Mouse (Mus musculus) thymus, postnatal 14 days (tissue): ENCODE results near the gene Ehbp1l1.
A peak's percentile ranks its signal among the peaks of the same experiment; 100 is the strongest.

Experiments used
- DNase-seq: peaks from one replicate; pipeline ENCODE4 v3.0.0; 2021

The Ehbp1l1 gene

DNA sequence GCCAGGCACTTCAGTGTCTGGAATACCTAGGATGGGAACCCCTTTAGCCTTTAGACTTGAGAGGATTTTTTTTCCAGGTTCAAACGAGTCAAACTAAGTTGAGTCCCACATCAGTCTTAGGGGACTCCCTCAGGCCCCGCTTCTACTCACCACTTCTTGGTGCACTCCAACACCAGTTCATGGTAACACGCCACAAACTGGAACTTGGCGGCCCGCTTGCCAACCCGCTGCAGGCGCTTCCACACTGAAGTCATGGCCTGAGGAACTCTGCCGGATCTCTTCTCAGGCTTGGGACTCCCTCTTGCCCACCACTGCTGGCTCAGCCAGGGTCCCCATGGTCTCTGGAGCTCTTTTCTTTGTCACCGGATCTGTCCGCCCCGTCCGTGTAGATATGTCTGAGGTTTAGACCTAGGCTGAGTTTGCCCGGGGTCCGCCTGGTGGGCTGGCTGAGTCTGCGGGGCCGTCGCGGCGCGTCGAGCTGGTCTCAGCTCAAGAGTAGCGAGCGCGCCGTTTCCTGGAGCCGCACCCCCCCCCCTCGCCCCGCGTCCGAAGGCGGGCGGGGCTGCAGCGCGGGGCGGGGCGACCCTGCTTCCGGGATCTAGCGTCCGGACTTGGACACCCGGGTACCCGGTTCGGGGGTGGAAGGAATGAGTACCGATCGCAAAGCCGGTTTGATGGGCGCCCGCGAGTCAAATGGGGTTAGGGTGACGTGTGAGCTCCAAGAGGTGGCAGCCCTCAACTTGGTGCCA is at the start of gene Ehbp1l1:
Ehbp1l1 (minus strand) TSS at position 551 of the 749 bp plus-strand sequence.
- peak; percentile 83 for DNase-seq

DNA sequence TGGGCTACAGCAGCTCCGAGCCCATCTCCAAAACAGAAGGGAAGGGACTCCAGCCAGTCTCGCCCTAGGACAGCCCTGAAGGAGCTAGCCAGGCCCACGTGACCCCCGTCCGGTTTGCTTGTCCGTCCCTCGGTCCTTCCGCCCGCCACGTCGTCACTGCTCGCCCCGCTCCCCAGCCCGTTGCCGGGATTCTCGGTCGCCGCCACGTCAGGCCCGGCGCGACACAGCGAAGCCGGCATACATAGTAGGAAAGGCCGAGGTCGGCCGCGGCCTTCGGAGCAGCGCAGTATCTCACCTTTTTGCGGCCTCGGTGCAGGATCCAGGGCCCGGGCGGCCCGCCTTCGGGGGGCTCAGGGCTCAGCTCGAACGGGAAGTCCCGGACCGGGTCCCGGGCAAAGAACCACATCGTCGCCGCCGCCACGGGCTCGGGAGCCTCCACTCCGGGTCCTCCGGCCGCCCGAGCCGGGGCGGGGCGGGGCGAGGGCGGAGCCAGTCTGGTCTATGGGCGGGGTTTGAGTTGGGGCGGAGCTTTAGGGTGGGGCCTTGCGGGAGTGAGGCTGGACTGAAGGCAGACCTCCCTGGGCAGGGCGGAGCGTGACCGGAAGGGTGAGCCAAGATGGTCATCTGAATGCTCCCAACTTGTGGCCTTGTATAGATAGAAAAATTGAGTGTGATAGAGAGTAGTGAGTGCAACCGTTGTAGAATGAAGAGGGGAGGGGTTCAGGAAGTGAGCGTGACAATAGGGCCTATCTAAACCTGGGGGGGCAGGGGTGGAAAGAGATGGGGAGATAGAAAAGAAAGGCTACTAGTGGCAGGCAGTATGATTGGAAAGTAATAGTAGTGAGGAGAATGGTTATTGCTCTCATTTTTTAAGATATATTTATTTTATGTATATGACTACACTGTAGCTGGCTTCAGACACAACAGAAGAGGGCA is 45.1 kb upstream of the Ehbp1l1 start, which contains the start of gene Scyl1:
Scyl1 (minus strand) TSS at position 495 of the 936 bp plus-strand sequence.
- DNase-seq, result peak; percentile 94

DNA sequence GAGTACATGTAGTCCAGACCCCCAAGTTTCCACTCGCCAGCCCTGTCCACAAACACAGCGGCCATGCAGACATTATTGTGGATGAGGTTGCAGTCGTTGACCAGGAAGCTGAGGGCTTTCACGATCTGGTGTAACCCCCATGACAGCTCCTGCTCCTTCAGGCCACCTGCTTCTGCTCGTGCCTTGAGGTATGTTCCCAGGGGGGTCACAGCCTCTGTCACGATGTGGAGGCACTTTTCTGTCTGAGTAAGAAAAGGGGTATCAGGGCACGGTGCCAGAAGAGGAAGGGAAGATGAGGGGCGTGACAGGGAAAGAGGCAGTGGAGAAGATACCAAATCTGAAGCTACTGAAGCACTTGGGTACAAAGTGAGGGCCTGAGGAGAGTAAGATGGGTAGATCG is 44.2 kb upstream of the Ehbp1l1 start:
- no peak for DNase-seq

DNA sequence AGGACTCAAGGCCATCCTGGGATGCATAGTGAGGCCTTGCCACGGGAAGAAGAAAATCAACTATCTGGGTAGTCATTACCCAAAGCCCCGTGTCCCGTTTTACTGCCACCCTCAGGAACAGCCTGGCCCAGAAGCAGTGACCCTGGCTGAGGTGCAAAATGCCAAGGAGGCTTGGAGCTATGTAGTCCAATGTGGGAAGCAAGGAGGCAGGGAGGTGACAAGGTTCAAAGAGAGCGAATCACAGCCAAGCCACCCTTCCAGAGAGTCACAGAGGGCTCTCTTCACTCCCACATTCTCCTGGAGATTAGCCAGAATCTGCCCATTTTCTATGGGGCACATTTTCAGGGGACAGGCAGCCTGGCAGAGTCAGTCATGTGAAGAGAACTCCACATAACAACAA is 41.2 kb upstream of the Ehbp1l1 start:
- DNase-seq, result no peak

DNA sequence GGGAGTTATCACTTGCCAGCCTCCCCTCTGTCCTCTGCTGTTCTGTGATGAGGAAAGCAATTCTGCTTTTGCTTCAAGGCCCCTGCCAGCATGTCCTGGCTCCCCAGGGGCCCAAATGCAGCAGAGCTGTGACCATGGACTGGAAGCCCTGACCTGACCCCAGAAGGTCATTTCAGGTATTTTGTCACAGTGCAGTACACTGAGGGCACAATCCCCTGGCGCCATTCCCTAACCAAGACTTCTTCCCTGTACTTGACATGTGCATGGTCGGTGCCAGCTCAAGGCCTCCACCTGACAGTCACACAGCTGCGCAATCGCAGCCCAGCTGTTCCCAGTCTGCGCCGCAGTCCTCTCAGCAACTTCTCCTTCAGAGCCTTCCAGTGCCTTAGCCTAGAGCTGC is 37.0 kb upstream of the Ehbp1l1 start:
- DNase-seq, result no peak

DNA sequence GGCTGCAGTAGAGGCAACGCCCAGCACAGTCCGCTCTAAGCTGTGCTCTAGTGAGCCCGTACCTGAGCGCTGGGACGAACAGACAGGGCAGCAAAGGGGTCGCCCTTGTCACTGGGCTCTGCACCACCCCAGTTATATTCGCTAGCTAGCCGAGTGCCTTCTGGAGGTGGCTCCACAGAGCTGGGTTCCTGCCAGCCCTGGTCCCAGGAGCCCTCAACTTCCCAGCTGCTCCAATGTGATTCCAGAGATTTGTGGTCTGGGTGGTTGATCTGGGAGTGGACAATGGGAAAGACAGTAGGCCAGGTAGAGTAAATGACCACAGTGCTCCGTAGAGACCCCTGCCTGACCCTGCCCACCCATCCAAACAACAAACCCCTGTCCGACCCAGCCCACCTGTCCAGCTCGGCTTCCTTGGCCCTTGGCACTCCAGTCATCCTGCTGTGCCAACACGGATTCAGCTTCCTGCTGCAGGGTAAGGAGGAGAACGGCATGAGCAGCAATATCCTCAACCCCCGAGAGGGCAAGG is 32.8 kb upstream of the Ehbp1l1 start:
- DNase-seq, result no peak

DNA sequence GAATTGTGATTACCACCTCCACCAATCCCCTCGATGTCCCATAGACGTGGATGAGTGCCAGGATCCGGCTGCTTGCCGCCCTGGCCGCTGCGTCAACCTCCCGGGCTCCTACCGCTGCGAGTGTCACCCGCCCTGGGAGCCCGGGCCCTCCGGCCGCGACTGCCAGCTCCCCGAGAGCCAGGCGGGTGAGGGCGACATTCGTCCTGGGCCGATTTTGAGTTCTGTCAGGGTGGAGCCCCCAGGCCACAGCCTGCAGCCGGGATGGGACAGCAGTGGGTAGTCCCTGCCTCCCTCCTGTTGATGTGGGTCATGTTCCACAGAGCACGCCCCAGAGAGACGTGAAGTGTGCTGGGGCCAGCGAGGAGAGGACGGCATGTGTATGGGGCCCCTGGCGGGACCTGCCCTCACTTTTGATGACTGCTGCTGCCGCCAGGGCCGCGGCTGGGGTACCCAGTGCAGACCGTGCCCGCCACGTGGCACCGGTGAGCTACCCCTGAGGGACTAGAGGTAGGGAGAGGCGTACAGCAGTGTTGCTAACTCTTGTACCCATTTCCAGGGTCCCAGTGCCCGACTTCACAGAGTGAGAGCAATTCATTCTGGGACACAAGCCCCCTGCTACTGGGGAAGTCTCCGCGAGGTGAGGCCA is 31.0 kb upstream of the Ehbp1l1 start:
- no peak for DNase-seq

DNA sequence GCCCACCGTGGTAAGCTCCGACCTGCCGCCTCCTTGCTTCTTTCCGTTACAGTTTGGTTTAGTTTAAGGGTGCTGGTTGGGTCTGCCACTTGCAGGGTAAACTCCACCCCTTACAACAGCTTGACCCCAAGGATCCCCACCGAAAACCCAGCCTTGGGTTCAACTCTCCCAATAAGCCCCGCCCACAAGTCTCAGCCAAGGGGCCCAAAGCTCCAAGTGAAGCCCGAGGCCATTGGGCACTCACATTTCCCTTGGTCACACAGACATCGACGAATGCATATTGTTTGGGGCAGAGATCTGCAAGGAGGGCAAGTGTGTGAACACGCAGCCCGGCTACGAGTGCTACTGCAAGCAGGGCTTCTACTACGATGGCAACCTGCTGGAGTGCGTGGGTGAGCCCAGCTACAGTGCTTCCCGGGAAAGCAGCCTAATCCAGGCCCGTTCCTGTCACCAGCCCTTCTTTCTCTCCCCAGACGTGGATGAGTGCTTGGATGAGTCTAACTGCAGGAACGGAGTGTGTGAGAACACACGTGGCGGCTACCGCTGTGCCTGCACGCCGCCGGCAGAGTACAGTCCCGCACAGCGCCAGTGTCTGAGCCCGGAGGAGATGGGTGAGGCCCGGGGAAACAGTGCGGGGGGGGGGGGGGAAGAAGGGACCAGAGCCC is 30.3 kb upstream of the Ehbp1l1 start:
- DNase-seq, result no peak

DNA sequence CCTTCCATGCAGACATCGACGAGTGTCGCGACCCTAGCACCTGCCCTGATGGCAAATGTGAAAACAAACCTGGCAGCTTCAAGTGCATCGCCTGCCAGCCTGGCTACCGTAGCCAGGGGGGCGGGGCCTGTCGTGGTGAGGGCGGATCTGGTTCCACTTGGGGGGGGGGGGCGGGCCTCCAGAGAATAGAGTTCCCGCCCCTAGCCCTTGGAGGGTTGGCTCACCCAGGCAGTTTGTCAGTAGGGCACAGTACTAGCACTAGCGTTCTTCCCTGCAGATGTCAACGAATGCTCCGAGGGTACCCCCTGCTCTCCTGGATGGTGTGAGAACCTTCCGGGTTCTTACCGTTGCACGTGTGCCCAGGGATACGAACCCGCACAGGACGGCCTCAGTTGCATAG is 25.6 kb upstream of the Ehbp1l1 start:
- peak; percentile 65 for DNase-seq

DNA sequence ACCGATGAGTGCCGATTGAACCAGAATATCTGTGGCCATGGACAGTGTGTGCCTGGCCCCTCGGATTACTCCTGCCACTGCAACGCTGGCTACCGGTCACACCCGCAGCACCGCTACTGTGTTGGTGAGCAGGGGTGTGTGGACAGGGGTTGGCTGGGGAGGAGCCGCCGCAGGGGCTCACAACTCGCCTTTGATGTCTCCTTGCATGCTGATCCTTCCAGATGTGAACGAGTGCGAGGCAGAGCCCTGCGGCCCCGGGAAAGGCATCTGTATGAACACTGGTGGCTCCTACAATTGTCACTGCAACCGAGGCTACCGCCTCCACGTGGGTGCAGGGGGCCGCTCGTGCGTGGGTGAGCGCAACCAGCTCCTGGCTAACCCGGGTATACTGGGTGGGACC is 24.8 kb upstream of the Ehbp1l1 start:
- DNase-seq, result no peak

DNA sequence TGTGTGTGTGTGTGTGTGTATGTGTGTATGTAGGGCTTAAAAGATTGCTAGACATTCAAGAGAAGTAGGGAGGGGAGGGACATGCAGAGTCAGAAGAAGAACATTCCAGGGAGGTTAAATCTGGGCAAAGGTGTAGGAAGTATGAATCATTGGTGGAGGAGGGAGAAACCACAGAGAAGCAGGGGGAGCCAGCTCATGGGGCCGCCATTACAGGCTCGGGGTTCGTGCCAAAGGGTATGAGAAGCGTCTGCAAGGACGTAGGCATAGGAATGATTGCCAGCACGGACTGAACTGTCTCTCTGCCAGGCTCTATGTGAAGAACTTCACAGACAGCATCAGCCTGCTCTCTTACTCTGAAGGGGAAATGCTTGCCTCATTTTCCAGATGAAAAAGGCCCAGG is 23.4 kb upstream of the Ehbp1l1 start:
- DNase-seq, result no peak

DNA sequence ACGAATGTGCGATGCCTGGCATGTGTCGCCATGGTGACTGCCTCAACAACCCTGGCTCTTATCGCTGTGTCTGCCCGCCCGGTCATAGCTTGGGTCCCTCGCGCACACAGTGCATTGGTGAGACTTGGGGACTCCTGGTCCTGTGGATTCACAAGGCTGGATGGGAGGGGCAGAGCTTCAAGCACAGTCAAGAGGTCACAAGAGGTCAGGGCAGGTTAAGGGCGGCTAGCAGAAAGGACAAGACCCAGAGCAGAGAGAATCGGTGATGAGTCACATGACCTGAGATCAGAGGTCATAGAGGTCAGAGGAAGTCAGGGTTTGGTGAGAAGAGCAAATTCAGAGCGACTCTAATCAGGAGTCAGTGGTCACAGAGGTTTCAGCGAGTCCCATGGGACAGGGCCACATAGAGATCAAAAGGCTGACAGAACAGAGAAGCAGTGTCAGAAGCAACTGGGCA is 20.8 kb upstream of the Ehbp1l1 start:
- no peak for DNase-seq

DNA sequence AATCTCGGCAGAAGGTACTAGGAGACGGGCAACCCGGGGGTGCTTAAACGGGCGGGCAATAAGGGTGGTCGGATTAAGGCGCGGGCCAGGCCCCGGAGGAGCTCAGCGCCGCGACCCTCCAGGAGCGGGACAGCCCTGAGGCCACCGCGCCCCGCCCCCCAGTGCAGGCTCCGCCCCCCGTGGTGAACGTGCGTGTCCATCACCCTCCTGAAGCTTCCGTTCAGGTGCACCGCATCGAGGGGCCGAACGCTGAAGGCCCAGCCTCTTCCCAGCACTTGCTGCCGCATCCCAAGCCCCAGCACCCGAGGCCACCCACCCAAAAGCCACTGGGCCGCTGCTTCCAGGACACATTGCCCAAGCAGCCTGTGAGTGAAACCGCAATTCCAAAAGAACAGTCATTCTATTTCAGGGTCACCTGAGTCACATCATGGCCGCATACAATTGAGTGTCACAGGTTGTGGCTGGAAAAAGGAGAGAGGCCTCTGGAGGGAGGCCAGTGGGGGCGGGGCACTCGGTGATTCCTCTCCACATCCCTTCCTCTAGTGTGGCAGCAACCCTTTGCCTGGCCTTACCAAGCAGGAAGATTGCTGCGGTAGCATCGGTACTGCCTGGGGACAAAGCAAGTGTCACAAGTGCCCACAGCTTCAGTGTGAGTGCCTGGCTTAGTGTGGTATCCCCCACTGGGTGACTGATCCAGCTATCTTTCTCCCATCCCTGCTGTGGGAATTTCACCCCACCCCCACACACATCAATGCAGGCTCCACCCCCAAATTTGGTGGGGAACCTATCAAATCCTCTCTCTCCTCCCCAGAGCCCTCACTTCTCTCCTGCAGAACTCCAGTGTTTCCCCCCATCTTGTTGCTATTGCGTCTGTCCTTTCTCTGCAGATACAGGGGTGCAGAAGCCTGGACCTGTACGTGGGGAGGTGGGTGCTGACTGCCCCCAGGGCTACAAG is 19.9 kb upstream of the Ehbp1l1 start:
- peak; percentile 48 for DNase-seq

DNA sequence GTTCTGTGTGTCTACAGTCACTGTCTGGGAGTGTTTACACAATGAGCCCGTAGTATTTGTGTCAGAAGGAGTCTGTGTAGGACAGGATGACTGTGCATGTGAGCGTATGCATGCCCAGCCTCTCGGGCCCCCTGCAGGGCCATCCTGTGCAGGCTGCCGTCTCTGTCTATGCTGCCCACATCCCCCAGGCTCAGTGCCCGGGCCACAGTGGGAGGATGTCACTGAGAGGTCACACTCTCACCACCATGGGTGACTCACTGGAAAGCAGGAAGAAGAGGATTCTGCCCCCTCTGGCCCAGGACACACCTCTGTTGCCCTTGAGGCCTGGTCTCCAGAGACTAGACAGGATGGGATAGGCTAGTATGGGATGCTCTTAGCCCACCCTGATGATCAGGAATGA is 17.5 kb upstream of the Ehbp1l1 start:
- DNase-seq, result no peak

DNA sequence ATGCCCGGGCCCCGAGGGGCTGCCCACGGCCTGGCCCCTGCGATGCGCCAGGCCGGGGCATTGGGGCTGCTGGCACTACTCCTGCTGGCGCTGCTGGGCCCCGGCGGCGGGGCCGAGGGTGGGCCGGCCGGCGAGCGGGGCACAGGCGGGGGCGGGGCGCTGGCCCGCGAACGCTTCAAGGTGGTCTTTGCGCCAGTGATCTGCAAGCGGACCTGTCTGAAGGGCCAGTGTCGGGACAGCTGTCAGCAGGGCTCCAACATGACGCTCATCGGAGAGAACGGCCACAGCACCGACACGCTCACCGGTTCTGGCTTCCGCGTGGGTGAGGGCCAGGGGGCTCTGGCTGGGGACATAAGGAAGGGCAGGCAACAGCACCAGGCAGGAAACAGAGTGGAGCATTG is 16.1 kb upstream of the Ehbp1l1 start:
- DNase-seq, result no peak

DNA sequence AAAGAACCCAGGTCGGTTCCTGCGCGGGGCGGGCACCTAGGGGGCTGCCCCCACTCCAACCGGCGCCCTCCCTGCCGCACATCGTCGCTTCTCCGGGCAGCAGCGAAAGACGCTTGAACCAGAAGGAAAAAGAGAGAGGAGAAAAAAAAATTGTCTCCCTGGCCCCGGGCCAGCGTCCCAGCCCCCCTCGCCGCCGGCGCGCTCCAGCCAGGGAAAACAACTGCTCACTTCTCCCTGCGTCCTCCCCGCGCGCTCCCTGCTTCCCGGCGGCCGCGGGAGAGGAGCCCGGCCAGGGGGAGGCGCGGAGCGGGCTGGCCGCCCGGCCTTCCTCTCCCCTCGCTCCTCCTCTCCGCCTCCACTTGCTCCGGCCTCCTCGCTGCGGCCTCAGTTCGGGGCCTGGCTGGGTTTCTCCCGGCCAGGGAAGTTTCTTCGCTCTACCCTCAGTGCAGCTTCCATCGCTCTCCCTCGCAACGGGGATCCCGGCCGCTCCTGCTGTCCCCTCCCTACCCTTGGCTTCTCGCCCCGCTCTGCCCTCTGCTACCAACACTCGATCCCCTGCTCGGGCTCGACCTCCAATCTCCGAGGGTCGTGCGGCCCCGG is 15.6 kb upstream of the Ehbp1l1 start:
- DNase-seq, result no peak

DNA sequence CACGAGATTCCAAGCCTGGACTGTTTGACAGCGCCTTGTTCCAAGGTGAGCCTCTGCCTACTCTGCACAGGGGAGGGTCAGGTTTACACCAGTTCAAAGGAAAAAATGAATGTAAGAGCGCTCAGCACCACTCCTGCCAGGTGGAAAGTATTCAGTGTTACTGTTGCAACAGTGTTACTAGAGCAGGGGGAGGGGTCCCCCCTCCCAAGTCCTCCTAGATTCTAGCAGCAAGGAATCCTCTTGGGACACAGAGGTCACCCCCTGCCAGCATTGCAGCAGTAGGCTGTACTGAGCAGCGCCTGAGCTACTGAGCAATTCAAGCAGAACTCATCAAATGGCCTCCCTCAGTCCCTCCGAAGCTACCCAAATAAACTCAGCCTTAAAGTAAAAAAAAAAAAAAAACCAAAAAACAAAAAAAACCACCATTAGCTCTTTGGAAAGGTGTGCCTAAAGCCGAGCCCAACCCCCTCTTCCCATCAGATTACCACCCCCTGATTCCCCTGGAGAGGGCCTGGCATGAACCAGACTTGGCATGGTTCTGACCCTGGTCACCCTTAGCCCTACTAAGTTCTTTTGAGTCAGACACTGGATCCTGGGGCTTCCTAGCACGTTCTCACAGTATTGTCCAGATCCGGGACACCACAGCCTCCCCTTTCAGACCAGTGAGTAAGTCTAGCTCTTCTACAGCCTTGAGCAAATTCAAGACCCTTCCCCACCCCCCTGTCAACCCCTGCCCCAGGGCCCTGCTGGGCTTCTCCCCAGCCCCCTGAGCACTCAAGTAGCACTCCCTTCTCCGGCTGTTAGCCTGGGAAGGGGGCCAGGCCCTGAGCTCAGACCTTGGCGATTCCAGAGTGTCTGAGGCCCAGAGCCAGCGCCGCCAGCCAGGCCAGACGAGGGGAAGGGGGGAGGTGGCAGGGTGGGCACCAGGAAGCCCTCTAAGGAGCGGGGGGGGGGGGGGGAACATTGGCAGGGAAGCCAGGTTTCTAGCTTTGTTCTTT is 14.5 kb upstream of the Ehbp1l1 start, which contains the start of gene Ltbp3:
Ltbp3 (plus strand) TSS at position 585 of the 998 bp plus-strand sequence.
- no peak for DNase-seq

DNA sequence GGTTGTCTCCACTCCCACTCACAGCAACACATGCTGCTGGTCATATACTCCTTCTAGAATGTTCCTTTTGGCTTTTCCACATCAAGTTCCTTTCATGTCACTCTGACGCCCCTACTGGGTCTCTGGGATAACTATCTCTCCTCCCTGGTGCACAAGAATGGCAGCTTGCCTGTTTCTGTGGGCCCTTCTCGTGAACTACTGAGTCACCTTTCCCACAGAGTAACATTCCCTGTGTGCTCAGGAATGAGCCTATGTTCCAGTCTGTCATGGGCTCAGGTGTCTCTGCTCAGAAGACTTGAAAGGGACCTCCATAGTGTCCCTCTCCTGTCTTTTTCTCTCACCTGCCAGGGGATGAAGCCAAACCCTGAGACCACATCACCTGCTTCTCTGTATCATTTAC is 13.3 kb upstream of the Ehbp1l1 start:
- no peak for DNase-seq

DNA sequence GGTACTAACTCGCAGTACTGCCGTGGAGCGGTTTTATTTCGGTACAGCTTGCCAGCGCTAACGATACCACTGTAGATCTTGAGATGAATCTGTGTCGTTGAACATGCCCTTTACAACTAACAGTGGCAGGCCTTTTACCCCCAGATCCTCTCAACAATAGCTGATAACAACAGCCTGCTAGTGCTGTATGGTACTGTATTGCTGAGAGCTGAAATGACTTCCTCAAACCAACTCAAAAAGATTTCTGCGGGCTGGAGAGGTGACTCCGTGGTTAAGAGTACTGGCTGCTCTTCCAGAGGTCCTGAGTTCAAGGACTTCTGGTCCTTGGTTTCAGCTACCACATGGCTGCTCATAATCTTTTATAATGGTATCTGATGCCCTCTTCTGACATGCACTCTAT is 8.2 kb upstream of the Ehbp1l1 start:
- no peak for DNase-seq
